Mouse (Mus musculus): ENCODE results near the gene Fam184b. TPM values are rescaled to one million over a fixed set of nuclear protein-coding genes. Genes with fewer than 3 reads are reported as not detected.
A peak's percentile ranks its signal among the peaks of the same experiment; 100 is the strongest.

The Fam184b gene
- polyA plus RNA-seq (2015; fragmentation: Nextera tagmentation; extraction: Ambion mirVana) = 0.23 and 0.35 TPM in 2 replicates

DNA sequence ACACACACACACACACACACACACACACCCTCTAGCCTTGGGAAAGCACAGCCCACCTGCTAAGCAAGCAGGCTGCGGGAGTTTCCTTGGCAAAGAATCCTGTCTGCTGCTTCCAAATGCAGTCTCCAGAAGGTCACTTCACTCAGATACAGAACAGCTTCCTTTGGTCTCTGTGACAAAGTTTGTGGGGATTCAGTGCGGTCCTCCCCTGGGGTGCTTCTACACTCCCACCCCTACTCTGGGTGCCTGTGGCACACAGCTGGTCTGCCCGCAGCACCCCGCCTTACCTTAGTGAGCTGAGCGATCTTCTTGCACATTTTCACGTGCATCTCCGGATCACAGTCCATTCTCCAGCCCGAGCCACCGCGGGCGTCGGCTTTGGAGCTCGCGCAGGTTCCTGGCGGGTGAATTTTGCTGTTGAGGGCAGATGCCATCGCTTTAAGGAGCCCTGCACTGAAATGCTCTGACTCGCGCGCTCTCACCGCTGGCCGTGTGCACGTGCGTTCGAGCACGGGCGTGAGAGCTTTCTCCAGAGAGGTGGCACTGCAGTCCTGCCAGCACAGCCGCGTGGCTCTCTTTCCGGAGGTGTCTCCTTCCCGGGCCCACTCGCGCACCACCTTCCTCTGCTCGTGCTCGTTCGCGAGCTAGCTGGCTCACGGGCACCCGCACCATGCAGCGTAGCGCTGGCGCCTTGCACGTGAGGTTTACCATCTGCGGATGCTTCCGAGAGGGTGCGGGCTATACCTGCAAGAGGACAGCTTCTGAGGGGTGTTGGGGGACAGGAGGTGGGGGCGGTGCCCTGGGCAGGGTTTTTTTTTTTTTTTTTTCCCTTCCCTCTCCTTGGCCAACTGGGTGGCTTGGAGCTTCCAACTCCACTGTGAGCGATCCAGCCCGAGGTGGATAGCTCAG, at the start of gene Fam184b:
TSS of gene Fam184b (minus strand) at position 809 of the 909 bp plus-strand sequence.
- Histone ChIP-seq H3K4me2 (ENCODE audit: low read depth, low read length) (peak within 1 kb of the TSS; percentile 100), H3K9ac (ENCODE audit: low read length) (peak within 1 kb of the TSS; percentile 57), H3K27ac (ENCODE audit: low read length) (no peak within 1 kb of the TSS), H3K4me3 (ENCODE audit: low read length) (peak within 1 kb of the TSS; percentile 57), H3K9me3 (ENCODE audit: control insufficient read depth, low read length) (no peaks in the 10 kb centered on the region), H3K27me3 (ENCODE audit: control insufficient read depth, insufficient read depth, low read depth, low read length) (peaks cover 4% of the 10 kb centered on the region), H3K36me3 (ENCODE audit: control insufficient read depth, insufficient read depth, low read length) (no peaks in the 10 kb centered on the region), H3K4me1 (replicated peaks; ENCODE audit: control insufficient read depth, insufficient read depth, low read length) (peaks cover 9% of the 10 kb centered on the region)
- WGBS = under 1% methylated on average over 48 of the region's 48 CpGs
- ATAC-seq (ENCODE audit: low read depth) = peak; percentile 77

DNA sequence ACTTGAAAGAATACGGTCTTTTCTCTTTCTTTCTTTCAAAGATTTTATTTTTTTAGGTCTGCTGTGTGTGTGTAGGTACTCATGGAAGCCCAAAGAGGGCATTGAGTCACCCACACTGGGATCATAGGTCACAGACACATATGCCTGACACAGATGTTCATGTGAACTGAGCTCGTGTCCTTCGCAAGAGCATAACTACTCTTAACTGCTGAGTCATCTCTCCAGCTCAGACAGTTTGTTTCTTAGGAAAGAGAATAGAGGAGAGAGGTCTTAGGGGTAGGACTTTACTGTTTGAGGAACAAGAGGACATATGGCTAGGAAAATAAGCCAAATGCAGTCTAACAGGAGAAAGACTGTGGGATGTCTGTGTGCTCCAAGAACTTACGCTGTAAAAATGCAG, 49.7 kb upstream of the Fam184b start:
- no peaks in the 10 kb centered on the region for H3K9me3 ChIP-seq (ENCODE audit: control insufficient read depth, low read length)
- H3K27me3 ChIP-seq (ENCODE audit: control insufficient read depth, insufficient read depth, low read depth, low read length) = no peaks in the 10 kb centered on the region
- no peaks in the 10 kb centered on the region for H3K4me1 ChIP-seq (replicated peaks; ENCODE audit: control insufficient read depth, insufficient read depth, low read length)
- no peak overlapping the region for H3K27ac ChIP-seq (ENCODE audit: low read length)
- no peak overlapping the region for H3K9ac ChIP-seq (ENCODE audit: low read length)
- no peak overlapping the region for H3K4me3 ChIP-seq (ENCODE audit: low read length)
- no peak overlapping the region for H3K4me2 ChIP-seq (ENCODE audit: low read depth, low read length)
- no peak for ATAC-seq (ENCODE audit: low read depth)
- H3K36me3 ChIP-seq (ENCODE audit: control insufficient read depth, insufficient read depth, low read length) = peaks cover 9% of the 10 kb centered on the region; the same call in 1 of the 2 replicates
- 87% methylated on average over 4 of the region's 4 CpGs for WGBS

DNA sequence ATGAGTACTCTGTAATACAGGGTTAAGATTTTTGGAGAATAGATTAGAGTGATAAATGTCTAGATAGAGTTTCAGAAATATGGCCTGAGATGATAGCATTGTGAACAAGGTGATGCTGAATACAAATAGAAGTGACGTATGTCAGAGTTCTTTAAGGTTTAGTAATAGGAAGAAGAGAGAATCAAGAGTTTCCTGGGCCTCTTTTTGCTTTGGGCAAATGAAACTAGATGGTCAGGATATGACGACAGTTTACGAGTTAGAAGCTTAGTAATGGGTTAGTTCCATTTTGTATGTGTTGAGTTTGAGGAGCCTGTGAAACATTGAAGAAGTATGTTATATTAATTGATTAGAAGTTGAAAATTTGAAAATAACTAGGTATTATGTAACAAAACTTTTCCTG, 46.8 kb upstream of the Fam184b start:
- Histone ChIP-seq H3K9me3 (ENCODE audit: control insufficient read depth, low read length) (no peaks in the 10 kb centered on the region), H3K9ac (ENCODE audit: low read length) (no peak overlapping the region), H3K36me3 (ENCODE audit: control insufficient read depth, insufficient read depth, low read length) (peaks cover 9% of the 10 kb centered on the region), H3K27ac (ENCODE audit: low read length) (no peak overlapping the region), H3K4me3 (ENCODE audit: low read length) (no peak overlapping the region), H3K27me3 (ENCODE audit: control insufficient read depth, insufficient read depth, low read depth, low read length) (no peaks in the 10 kb centered on the region), H3K4me1 (replicated peaks; ENCODE audit: control insufficient read depth, insufficient read depth, low read length) (no peaks in the 10 kb centered on the region), H3K4me2 (ENCODE audit: low read depth, low read length) (no peak overlapping the region)
- ATAC-seq (ENCODE audit: low read depth) = no peak
- WGBS = 94% methylated on average over 3 of the region's 3 CpGs

GRCm38 (mm10) chr5:45685243-45685642, 45.8 kb upstream of the Fam184b start:
- H3K4me3 ChIP-seq (ENCODE audit: low read length) = no peak overlapping the region
- ATAC-seq (ENCODE audit: low read depth) = no peak
- no peak overlapping the region for H3K27ac ChIP-seq (ENCODE audit: low read length)
- no peaks in the 10 kb centered on the region for H3K27me3 ChIP-seq (ENCODE audit: control insufficient read depth, insufficient read depth, low read depth, low read length)
- WGBS = 97% methylated on average over 2 of the region's 2 CpGs
- no peak overlapping the region for H3K4me2 ChIP-seq (ENCODE audit: low read depth, low read length)
- H3K9me3 ChIP-seq (ENCODE audit: control insufficient read depth, low read length) = no peaks in the 10 kb centered on the region
- H3K4me1 ChIP-seq (replicated peaks; ENCODE audit: control insufficient read depth, insufficient read depth, low read length) = no peaks in the 10 kb centered on the region
- peaks cover 15% of the 10 kb centered on the region for H3K36me3 ChIP-seq (ENCODE audit: control insufficient read depth, insufficient read depth, low read length)
- H3K9ac ChIP-seq (ENCODE audit: low read length) = no peak overlapping the region

DNA sequence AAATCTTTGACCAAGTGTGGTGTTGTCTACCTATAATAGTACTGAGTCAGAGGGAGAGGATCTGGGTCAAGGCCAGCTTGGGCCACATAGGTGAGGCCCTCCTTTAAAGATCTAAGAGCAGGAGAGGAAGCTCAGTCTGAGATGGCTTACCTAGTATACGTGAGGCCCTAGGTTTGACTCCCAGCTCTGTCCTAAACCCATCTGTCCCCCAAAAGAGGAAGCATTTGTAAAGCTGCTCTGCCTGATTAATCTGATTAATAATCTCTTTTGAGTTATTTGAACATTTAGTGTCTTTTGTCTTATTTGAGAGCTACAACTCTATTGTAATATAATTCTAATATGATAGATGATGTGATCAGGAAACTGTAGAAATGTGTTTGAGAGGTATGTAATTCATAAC, 44.0 kb upstream of the Fam184b start:
- Histone ChIP-seq H3K9me3 (ENCODE audit: control insufficient read depth, low read length) (no peaks in the 10 kb centered on the region), H3K4me1 (replicated peaks; ENCODE audit: control insufficient read depth, insufficient read depth, low read length) (no peaks in the 10 kb centered on the region), H3K4me2 (ENCODE audit: low read depth, low read length) (no peak overlapping the region), H3K27ac (ENCODE audit: low read length) (no peak overlapping the region), H3K36me3 (ENCODE audit: control insufficient read depth, insufficient read depth, low read length) (peaks cover 14% of the 10 kb centered on the region), H3K4me3 (ENCODE audit: low read length) (no peak overlapping the region), H3K27me3 (ENCODE audit: control insufficient read depth, insufficient read depth, low read depth, low read length) (no peaks in the 10 kb centered on the region), H3K9ac (ENCODE audit: low read length) (no peak overlapping the region)
- 96% methylated on average over 1 of the region's 1 CpGs for WGBS
- ATAC-seq (ENCODE audit: low read depth) = no peak

DNA sequence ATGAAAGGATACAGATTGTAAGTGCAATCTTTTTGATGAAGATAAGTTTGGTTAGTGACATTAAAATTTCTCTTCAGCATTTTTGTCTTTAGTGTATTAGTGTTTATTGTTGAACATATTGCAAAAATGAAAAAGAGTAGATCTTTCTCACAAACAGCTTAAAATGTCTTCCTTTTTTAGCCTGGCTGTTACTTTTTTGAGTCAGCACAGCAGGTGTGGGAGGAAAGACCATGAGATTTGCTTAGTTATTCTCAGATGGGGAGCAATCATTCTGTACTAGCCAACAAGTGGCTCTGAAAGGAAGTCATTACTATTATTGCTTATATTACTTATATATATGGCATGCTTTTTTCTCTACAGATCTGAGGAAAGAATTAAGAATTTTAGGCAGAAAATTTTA, 40.5 kb upstream of the Fam184b start:
- no peak overlapping the region for H3K27ac ChIP-seq (ENCODE audit: low read length)
- no peaks in the 10 kb centered on the region for H3K4me1 ChIP-seq (replicated peaks; ENCODE audit: control insufficient read depth, insufficient read depth, low read length)
- no peaks in the 10 kb centered on the region for H3K9me3 ChIP-seq (ENCODE audit: control insufficient read depth, low read length)
- no peak for ATAC-seq (ENCODE audit: low read depth)
- H3K36me3 ChIP-seq (ENCODE audit: control insufficient read depth, insufficient read depth, low read length) = peaks cover 21% of the 10 kb centered on the region
- no peaks in the 10 kb centered on the region for H3K27me3 ChIP-seq (ENCODE audit: control insufficient read depth, insufficient read depth, low read depth, low read length)
- no peak overlapping the region for H3K4me2 ChIP-seq (ENCODE audit: low read depth, low read length)
- H3K4me3 ChIP-seq (ENCODE audit: low read length) = no peak overlapping the region
- no peak overlapping the region for H3K9ac ChIP-seq (ENCODE audit: low read length)

- 65% methylated on average over 4 of the region's 4 CpGs for WGBS
- H3K36me3 ChIP-seq (ENCODE audit: control insufficient read depth, insufficient read depth, low read length) = peaks cover 21% of the 10 kb centered on the region
- ATAC-seq (ENCODE audit: low read depth) = no peak
- no peak overlapping the region for H3K4me2 ChIP-seq (ENCODE audit: low read depth, low read length)
- no peak overlapping the region for H3K4me3 ChIP-seq (ENCODE audit: low read length)
- no peaks in the 10 kb centered on the region for H3K4me1 ChIP-seq (replicated peaks; ENCODE audit: control insufficient read depth, insufficient read depth, low read length)
- H3K27me3 ChIP-seq (ENCODE audit: control insufficient read depth, insufficient read depth, low read depth, low read length) = no peaks in the 10 kb centered on the region
- no peak overlapping the region for H3K27ac ChIP-seq (ENCODE audit: low read length)
- H3K9me3 ChIP-seq (ENCODE audit: control insufficient read depth, low read length) = no peaks in the 10 kb centered on the region
- no peak overlapping the region for H3K9ac ChIP-seq (ENCODE audit: low read length)
Observed at GRCm38 (mm10) chr5:45677639-45678038, 38.2 kb upstream of the Fam184b start.

DNA sequence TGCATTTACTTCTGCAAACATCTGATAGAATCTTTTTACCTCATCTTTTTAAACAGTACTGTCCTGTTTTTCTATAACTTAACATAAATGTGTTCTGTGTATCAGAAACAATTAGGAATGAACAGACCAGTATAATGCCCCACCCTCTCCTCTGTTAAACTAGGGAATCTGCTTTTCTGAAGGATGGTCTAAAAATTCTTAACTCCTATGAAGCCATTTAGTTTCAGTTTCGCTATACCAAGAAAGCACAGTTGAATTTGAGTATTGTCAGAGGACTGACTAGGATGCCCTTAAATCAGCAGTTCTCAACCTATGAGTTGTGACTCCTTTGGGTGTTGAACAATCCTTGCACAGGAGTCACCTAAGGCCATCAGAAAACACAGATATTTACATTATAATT, 35.6 kb upstream of the Fam184b start:
- H3K9me3 ChIP-seq (ENCODE audit: control insufficient read depth, low read length) = no peaks in the 10 kb centered on the region
- H3K27ac ChIP-seq (ENCODE audit: low read length) = no peak overlapping the region
- ATAC-seq (ENCODE audit: low read depth) = no peak
- peaks cover 3% of the 10 kb centered on the region for H3K4me1 ChIP-seq (replicated peaks; ENCODE audit: control insufficient read depth, insufficient read depth, low read length)
- 100% methylated on average over 1 of the region's 1 CpGs for WGBS
- no peaks in the 10 kb centered on the region for H3K27me3 ChIP-seq (ENCODE audit: control insufficient read depth, insufficient read depth, low read depth, low read length)
- H3K36me3 ChIP-seq (ENCODE audit: control insufficient read depth, insufficient read depth, low read length) = peaks cover 14% of the 10 kb centered on the region
- H3K9ac ChIP-seq (ENCODE audit: low read length) = no peak overlapping the region
- H3K4me2 ChIP-seq (ENCODE audit: low read depth, low read length) = no peak overlapping the region
- H3K4me3 ChIP-seq (ENCODE audit: low read length) = no peak overlapping the region

DNA sequence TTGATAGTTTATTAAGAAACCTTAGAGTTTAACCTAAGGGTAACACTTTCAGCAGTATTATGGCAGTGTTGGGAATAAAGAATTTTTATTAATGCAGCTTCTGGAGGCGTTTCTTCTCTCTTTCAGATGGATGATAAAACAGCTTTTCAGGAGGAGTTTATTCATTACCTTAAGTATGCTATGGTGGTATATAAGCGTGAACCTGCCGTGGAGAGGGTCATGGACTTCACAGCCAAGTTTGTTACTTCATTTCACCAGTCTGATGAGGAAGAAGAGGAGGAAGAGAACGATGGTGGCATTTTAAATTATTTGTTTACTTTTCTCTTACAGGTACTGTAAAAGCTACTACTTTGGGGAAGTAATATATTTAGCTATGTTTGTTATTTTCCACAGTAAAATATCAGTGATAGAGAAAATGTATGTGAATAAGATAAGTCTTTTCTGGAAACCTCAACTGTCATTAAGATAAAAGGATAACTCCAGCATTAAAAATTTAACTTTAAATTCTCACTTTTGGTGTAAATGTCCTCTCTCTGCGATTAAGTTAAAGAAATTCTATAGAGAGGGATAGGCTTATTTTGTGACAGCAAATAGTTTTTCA, 31.6 kb upstream of the Fam184b start:
- WGBS = 36% methylated on average over 5 of the region's 5 CpGs
- no peak for ATAC-seq (ENCODE audit: low read depth)
- Histone ChIP-seq H3K27ac (ENCODE audit: low read length) (no peak overlapping the region), H3K4me2 (ENCODE audit: low read depth, low read length) (peak overlapping the region; percentile 64), H3K4me1 (replicated peaks; ENCODE audit: control insufficient read depth, insufficient read depth, low read length) (peaks cover 6% of the 10 kb centered on the region), H3K36me3 (ENCODE audit: control insufficient read depth, insufficient read depth, low read length) (peaks cover 4% of the 10 kb centered on the region; the same call in 1 of the 2 replicates), H3K4me3 (ENCODE audit: low read length) (peak overlapping the region; percentile 40), H3K9ac (ENCODE audit: low read length) (0 out of 2 replicates have a peak overlapping the region, but pooled peaks have one; percentile 47), H3K27me3 (ENCODE audit: control insufficient read depth, insufficient read depth, low read depth, low read length) (no peaks in the 10 kb centered on the region), H3K9me3 (ENCODE audit: control insufficient read depth, low read length) (no peaks in the 10 kb centered on the region)

Data from lung, embryonic 16.5 days (tissue).